Mouse (Mus musculus): ENCODE data around the gene Mfsd2b. TPM values are rescaled to one million over a fixed set of nuclear protein-coding genes. Genes with fewer than 3 reads are reported as not detected.

The Mfsd2b gene
- polyA plus RNA-seq, 1 experiment from 2014 or later = 2.5 TPM

GRCm38 (mm10) chr12:4864338-4864690, 9.8 kb downstream of the Mfsd2b start:
- no peak overlapping the region for H3K9ac ChIP-seq (ENCODE audit: low read depth, low read length)
- 63% methylated on average over 4 of the region's 4 CpGs for WGBS
- H3K27me3 ChIP-seq (replicated peaks; ENCODE audit: control insufficient read depth, insufficient read depth, low read length) = no peaks in the 10 kb centered on the region

DNA sequence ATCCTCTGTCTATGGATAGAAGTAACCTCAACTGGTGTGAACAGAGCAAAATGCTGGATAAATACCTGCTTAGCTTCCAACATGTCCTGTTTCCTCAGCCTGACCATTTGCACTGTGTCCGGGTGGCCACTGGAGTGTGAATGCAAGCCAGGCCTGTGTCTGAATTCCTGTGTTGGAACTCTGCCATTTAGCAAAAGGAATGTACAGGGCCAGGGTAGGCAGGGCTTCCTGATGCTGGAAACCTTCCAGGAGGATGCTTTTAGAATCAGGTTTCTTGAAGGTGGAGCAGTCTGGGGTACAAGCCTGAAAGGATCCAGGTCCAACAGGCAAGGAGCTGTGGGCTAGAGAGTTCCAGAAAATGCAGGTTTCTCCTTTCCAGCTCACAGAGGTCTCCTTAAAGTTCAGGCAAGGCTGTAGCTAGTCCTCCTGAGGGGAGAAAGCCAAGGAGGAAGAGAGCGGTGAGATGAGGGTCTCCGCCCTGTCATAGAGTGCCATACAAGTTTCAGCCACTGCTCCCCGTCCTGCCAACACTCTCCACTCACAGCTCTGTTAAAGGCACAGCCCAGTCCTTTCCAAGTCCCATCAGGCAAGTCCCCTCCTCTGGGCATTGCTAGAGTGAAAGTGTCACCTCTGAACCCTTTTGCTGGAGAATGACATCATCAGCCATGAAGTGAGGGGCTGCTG, 10.4 kb downstream of the Mfsd2b start:
- H3K4me1 ChIP-seq (ENCODE audit: control insufficient read depth, insufficient read depth, low read depth, low read length) = no peaks in the 10 kb centered on the region; the same call in 1 of the 2 replicates
- no peaks in the 10 kb centered on the region for H3K9me3 ChIP-seq (ENCODE audit: control insufficient read depth, low read length)
- no peak overlapping the region for H3K9ac ChIP-seq (ENCODE audit: low read depth, low read length)
- H3K4me2 ChIP-seq (ENCODE audit: low read length) = no peak overlapping the region
- H3K27me3 ChIP-seq (replicated peaks; ENCODE audit: control insufficient read depth, insufficient read depth, low read length) = no peaks in the 10 kb centered on the region
- WGBS = 56% methylated on average over 4 of the region's 4 CpGs
- H3K27ac ChIP-seq (ENCODE audit: low read depth, low read length) = no peak overlapping the region
- no peak overlapping the region for H3K4me3 ChIP-seq (ENCODE audit: low read length)
- H3K36me3 ChIP-seq (ENCODE audit: control insufficient read depth, insufficient read depth, low read length) = no peaks in the 10 kb centered on the region
- ATAC-seq = 0 out of 2 replicates have a peak, but pooled peaks have one; percentile 7

More at GRCm38 (mm10) chr12:4864338-4864690, 9.8 kb downstream of the Mfsd2b start:
- Histone ChIP-seq H3K4me1 (ENCODE audit: control insufficient read depth, insufficient read depth, low read depth, low read length) (no peaks in the 10 kb centered on the region; the same call in 1 of the 2 replicates), H3K4me2 (ENCODE audit: low read length) (no peak overlapping the region), H3K36me3 (ENCODE audit: control insufficient read depth, insufficient read depth, low read length) (no peaks in the 10 kb centered on the region), H3K9me3 (ENCODE audit: control insufficient read depth, low read length) (no peaks in the 10 kb centered on the region), H3K27ac (ENCODE audit: low read depth, low read length) (no peak overlapping the region), H3K4me3 (ENCODE audit: low read length) (no peak overlapping the region)
- ATAC-seq = 0 out of 2 replicates have a peak, but pooled peaks have one; percentile 11

DNA sequence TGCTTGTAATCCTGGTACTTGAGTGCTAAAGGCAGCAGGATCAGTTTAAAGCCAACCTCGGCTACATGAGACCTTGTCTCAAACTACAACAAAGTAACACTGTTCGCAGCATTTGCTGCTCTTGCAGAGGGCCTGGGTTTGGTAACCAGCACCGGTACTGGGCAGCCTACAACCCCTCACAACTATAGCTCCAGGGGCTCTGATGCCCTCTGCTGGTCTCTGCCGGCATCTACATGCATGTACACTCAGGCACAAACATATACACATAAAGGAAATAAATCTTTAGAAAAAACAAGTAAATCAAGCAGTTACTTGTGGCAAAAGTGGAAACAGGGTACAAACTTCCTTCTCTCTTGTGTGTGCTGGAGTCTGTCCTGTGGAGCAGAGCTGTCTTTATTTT, 11.5 kb downstream of the Mfsd2b start:
- Histone ChIP-seq H3K9ac (ENCODE audit: low read depth, low read length) (no peak overlapping the region), H3K27ac (ENCODE audit: low read depth, low read length) (no peak overlapping the region), H3K4me3 (ENCODE audit: low read length) (no peak overlapping the region), H3K9me3 (ENCODE audit: control insufficient read depth, low read length) (no peaks in the 10 kb centered on the region), H3K27me3 (replicated peaks; ENCODE audit: control insufficient read depth, insufficient read depth, low read length) (no peaks in the 10 kb centered on the region), H3K4me1 (ENCODE audit: control insufficient read depth, insufficient read depth, low read depth, low read length) (no peaks in the 10 kb centered on the region; the same call in 1 of the 2 replicates), H3K4me2 (ENCODE audit: low read length) (no peak overlapping the region), H3K36me3 (ENCODE audit: control insufficient read depth, insufficient read depth, low read length) (no peaks in the 10 kb centered on the region)
- 89% methylated on average over 4 of the region's 4 CpGs for WGBS
- no peak for ATAC-seq

GRCm38 (mm10) chr12:4859241-4859914, 14.8 kb downstream of the Mfsd2b start:
- H3K9ac ChIP-seq (ENCODE audit: low read depth, low read length) = no peak overlapping the region
- H3K27me3 ChIP-seq (replicated peaks; ENCODE audit: control insufficient read depth, insufficient read depth, low read length) = no peaks in the 10 kb centered on the region
- H3K4me3 ChIP-seq (ENCODE audit: low read length) = no peak overlapping the region
- WGBS = 45% methylated on average over 11 of the region's 11 CpGs
- no peak overlapping the region for H3K4me2 ChIP-seq (ENCODE audit: low read length)
- H3K4me1 ChIP-seq (ENCODE audit: control insufficient read depth, insufficient read depth, low read depth, low read length) = no peaks in the 10 kb centered on the region; the same call in 1 of the 2 replicates
- peak; percentile 56; the same call in 1 of the 2 replicates for ATAC-seq
- H3K27ac ChIP-seq (ENCODE audit: low read depth, low read length) = no peak overlapping the region
- H3K9me3 ChIP-seq (ENCODE audit: control insufficient read depth, low read length) = no peaks in the 10 kb centered on the region
- H3K36me3 ChIP-seq (ENCODE audit: control insufficient read depth, insufficient read depth, low read length) = peaks cover 3% of the 10 kb centered on the region; the same call in 1 of the 2 replicates

DNA sequence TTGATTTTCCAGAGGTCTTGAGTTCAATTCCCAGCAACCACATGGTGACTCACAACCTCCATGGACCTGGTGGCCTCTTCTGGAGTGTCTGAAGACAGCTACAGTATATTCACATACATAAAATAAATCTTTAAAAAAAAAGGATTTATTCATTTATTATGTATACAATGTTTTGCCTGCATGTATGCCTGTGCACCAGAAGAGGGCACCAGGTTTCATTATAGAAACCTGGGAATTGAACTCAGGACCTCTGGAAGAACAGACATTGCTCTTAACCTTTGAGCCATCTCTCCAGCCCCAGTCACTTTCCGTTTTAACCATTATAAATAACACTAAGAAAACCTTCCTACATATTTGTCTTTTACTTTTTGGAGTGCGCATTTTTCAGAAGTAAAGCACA, 17.3 kb downstream of the Mfsd2b start:
- no peak overlapping the region for H3K4me2 ChIP-seq (ENCODE audit: low read length)
- H3K27me3 ChIP-seq (replicated peaks; ENCODE audit: control insufficient read depth, insufficient read depth, low read length) = no peaks in the 10 kb centered on the region
- no peak overlapping the region for H3K27ac ChIP-seq (ENCODE audit: low read depth, low read length)
- H3K36me3 ChIP-seq (ENCODE audit: control insufficient read depth, insufficient read depth, low read length) = peaks cover 3% of the 10 kb centered on the region; the same call in 1 of the 2 replicates
- ATAC-seq = no peak
- H3K4me1 ChIP-seq (ENCODE audit: control insufficient read depth, insufficient read depth, low read depth, low read length) = no peaks in the 10 kb centered on the region
- H3K4me3 ChIP-seq (ENCODE audit: low read length) = no peak overlapping the region
- no peak overlapping the region for H3K9ac ChIP-seq (ENCODE audit: low read depth, low read length)
- WGBS = 100% methylated on average over 2 of the region's 2 CpGs
- H3K9me3 ChIP-seq (ENCODE audit: control insufficient read depth, low read length) = no peaks in the 10 kb centered on the region

DNA sequence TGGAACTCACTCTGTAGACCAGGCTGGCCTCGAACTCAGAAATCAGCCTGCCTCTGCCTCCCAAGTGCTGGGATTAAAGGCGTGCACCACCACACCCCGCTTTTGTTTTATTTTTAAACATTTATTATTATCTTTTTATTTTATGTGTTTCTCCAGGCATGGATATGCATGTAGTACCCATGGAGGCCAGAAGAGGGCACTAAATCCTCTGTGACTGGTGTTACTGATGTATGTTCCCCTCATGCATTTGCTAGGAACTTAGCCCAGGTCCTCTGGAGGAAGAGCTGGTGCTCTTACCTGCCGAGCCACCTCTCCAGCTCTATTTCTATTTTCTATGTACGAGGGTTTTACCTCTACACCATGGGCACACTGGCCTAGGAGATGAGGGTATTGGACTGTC, 18.0 kb downstream of the Mfsd2b start:
- H3K27me3 ChIP-seq (replicated peaks; ENCODE audit: control insufficient read depth, insufficient read depth, low read length) = no peaks in the 10 kb centered on the region
- no peaks in the 10 kb centered on the region for H3K9me3 ChIP-seq (ENCODE audit: control insufficient read depth, low read length)
- no peak overlapping the region for H3K27ac ChIP-seq (ENCODE audit: low read depth, low read length)
- H3K36me3 ChIP-seq (ENCODE audit: control insufficient read depth, insufficient read depth, low read length) = peaks cover 3% of the 10 kb centered on the region; the same call in 1 of the 2 replicates
- no peak overlapping the region for H3K9ac ChIP-seq (ENCODE audit: low read depth, low read length)
- H3K4me1 ChIP-seq (ENCODE audit: control insufficient read depth, insufficient read depth, low read depth, low read length) = no peaks in the 10 kb centered on the region
- WGBS = 97% methylated on average over 5 of the region's 5 CpGs
- ATAC-seq = no peak
- H3K4me2 ChIP-seq (ENCODE audit: low read length) = no peak overlapping the region
- H3K4me3 ChIP-seq (ENCODE audit: low read length) = no peak overlapping the region

DNA sequence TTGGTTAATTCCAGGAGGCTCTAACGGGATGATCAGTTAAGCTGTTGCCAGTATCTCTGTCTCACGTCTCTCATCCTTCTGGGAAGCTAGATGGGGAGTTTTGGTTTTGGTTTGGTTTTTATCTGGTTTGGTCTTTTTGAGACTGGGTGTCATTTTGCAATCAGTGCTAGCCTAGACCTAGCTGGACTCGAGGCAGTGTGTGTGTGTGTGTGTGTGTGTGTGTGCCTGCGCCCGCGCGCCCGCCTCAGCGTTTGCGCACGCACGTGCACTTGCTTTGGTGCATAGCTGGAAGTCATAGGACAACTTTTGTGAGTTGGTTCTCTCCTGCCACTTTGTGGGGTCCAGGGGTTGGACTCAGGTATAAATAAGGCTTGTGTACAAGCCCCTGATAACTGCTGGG, 30.4 kb downstream of the Mfsd2b start:
- no peaks in the 10 kb centered on the region for H3K36me3 ChIP-seq (ENCODE audit: control insufficient read depth, insufficient read depth, low read length)
- peak overlapping the region; percentile 51 for H3K4me3 ChIP-seq (ENCODE audit: low read length)
- ATAC-seq = peak; percentile 7
- 0% methylated on average over 12 of the region's 12 CpGs for WGBS
- H3K9me3 ChIP-seq (ENCODE audit: control insufficient read depth, low read length) = no peaks in the 10 kb centered on the region
- no peak overlapping the region; the same call in 1 of the 2 replicates for H3K27ac ChIP-seq (ENCODE audit: low read depth, low read length)
- no peaks in the 10 kb centered on the region for H3K27me3 ChIP-seq (replicated peaks; ENCODE audit: control insufficient read depth, insufficient read depth, low read length)
- peak overlapping the region; percentile 52 for H3K9ac ChIP-seq (ENCODE audit: low read depth, low read length)
- H3K4me2 ChIP-seq (ENCODE audit: low read length) = peak overlapping the region; percentile 75
- peaks cover 15% of the 10 kb centered on the region for H3K4me1 ChIP-seq (ENCODE audit: control insufficient read depth, insufficient read depth, low read depth, low read length)

- H3K4me1 ChIP-seq (ENCODE audit: control insufficient read depth, insufficient read depth, low read depth, low read length) = peaks cover 15% of the 10 kb centered on the region
- peak within 1 kb of the TSS; percentile 7; the same call in 1 of the 2 replicates for H3K27ac ChIP-seq (ENCODE audit: low read depth, low read length)
- no peaks in the 10 kb centered on the region for H3K9me3 ChIP-seq (ENCODE audit: control insufficient read depth, low read length)
- WGBS = under 1% methylated on average over 30 of the region's 30 CpGs
- peak; percentile 93 for ATAC-seq
- H3K4me2 ChIP-seq (ENCODE audit: low read length) = peak within 1 kb of the TSS; percentile 75
- H3K4me3 ChIP-seq (ENCODE audit: low read length) = peak within 1 kb of the TSS; percentile 51
- H3K27me3 ChIP-seq (replicated peaks; ENCODE audit: control insufficient read depth, insufficient read depth, low read length) = no peaks in the 10 kb centered on the region
- H3K9ac ChIP-seq (ENCODE audit: low read depth, low read length) = peak within 1 kb of the TSS; percentile 52
- no peaks in the 10 kb centered on the region for H3K36me3 ChIP-seq (ENCODE audit: control insufficient read depth, insufficient read depth, low read length)
Observed at GRCm38 (mm10) chr12:4842890-4843597, 31.1 kb downstream of the Mfsd2b start, which contains the start of gene Wdcp. Gene Wdcp (plus strand): TSS chr12:4843303.

- Histone ChIP-seq H3K27me3 (replicated peaks; ENCODE audit: control insufficient read depth, insufficient read depth, low read length) (no peaks in the 10 kb centered on the region), H3K9ac (ENCODE audit: low read depth, low read length) (no peak overlapping the region), H3K9me3 (ENCODE audit: control insufficient read depth, low read length) (no peaks in the 10 kb centered on the region), H3K36me3 (ENCODE audit: control insufficient read depth, insufficient read depth, low read length) (no peaks in the 10 kb centered on the region), H3K27ac (ENCODE audit: low read depth, low read length) (no peak overlapping the region), H3K4me1 (ENCODE audit: control insufficient read depth, insufficient read depth, low read depth, low read length) (peaks cover 15% of the 10 kb centered on the region), H3K4me2 (ENCODE audit: low read length) (no peak overlapping the region), H3K4me3 (ENCODE audit: low read length) (no peak overlapping the region)
- ATAC-seq = no peak
- WGBS = 89% methylated on average over 8 of the region's 8 CpGs
Observed at GRCm38 (mm10) chr12:4842456-4842855, 31.7 kb downstream of the Mfsd2b start.
